Mouse (Mus musculus) cortical plate, adult 2 months (tissue): ENCODE data around the gene Emilin2. TPM values are rescaled to one million over a fixed set of nuclear protein-coding genes. Genes with fewer than 3 reads are reported as not detected.
A peak's percentile ranks its signal among the peaks of the same experiment; 100 is the strongest.
"Not testable (repeated sequence)": the region's sequence is repeated elsewhere in the genome, so short reads cannot be mapped to it uniquely, and the experiment has no call there.

ENCODE experiments used
- H3K27ac ChIP-seq: fragments of 200-500 bp; 2 replicates; pipeline ENCODE4 v1.5.1; 2012; ENCODE audit warnings: low read length, control low read depth, inconsistent platforms; ENCODE audit not compliant: insufficient read depth
- H3K4me1 ChIP-seq: fragments of 200-500 bp; 2 replicates; pipeline ENCODE4 v1.6.1; 2011; ENCODE audit warnings: low read length; ENCODE audit not compliant: control insufficient read depth, insufficient read depth
- H3K4me3 ChIP-seq: fragments of 200-500 bp; 2 replicates; pipeline ENCODE4 v1.5.1; 2011; ENCODE audit warnings: mild to moderate bottlenecking, low read length, control low read depth; ENCODE audit not compliant: insufficient read depth
- CTCF ChIP-seq: fragments of 200-500 bp; IDR thresholded peaks from 2 replicates; pipeline ENCODE4 v1.5.1; 2011; ENCODE audit warnings: mild to moderate bottlenecking, control low read depth, low read length; ENCODE audit not compliant: insufficient read depth; ENCODE audit errors: extremely low read depth
- POLR2A ChIP-seq: fragments of 200-500 bp; IDR thresholded peaks from 2 replicates; pipeline ENCODE4 v1.6.1; 2011; ENCODE audit warnings: mild to moderate bottlenecking, low read length, control low read depth; ENCODE audit not compliant: insufficient read depth; ENCODE audit errors: extremely low read depth
- polyA plus RNA-seq: library from polyadenylated mRNA; depleted of rRNA; stranded (reverse); fragments of >200 nt; gene quantifications from 2 replicates; pipeline ENCODE4 v1.2.3, GENCODE M21; 2012; rRNA removed

Gene Emilin2
- 1.7 and 2.5 TPM in 2 replicates for polyA plus RNA-seq

DNA sequence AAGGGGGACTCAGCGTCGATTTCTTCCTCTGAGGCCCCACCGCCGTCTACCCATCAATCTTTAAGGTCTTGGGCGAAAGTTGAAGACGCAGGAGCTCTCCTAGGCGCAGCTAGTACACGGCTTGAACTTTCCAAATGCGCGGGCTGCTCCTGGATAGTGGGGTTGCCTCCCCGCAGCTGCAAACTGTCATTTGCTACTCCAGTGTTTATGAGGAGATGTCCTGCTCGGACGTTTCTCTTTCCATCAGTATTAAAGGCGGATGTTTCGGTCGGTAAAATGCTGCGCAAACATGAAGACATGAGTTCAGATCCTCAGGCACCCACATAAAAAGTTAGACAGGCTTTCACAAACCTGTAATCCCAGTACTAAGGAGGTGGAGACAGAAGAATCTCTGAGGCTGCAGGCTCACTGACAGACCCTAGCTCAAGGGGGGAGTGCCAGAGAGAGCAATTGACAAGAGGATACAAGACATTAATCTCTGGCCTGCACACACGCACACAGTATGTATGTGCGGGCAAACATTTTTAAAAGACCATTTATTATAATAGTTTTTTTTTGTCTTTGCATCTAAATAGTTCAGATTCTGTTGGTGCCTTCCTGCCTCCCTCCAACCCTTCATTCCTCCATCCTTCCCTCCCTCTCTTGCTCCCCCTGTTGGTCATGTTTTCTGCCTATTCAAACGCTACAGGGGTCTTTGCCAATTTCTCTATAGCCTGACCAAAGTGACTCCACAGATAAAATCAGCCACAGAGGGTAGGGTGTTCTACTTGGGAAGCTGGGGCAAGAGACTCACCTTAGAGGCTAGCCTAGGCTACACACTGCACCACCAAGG lies at the start of gene Emilin2:
Gene Emilin2, minus strand, starts transcription at position 639 of the 832 bp plus-strand sequence.
- H3K4me1 ChIP-seq: no peaks in the 10 kb centered on the region
- H3K27ac ChIP-seq: no peak within 1 kb of the TSS
- H3K4me3 ChIP-seq: peak within 1 kb of the TSS; percentile 30; the same call in 1 of the 2 replicates
- no peak for TF ChIP-seq POLR2A
- peak; percentile 27; the same call in 1 of the 2 replicates for TF ChIP-seq CTCF

DNA sequence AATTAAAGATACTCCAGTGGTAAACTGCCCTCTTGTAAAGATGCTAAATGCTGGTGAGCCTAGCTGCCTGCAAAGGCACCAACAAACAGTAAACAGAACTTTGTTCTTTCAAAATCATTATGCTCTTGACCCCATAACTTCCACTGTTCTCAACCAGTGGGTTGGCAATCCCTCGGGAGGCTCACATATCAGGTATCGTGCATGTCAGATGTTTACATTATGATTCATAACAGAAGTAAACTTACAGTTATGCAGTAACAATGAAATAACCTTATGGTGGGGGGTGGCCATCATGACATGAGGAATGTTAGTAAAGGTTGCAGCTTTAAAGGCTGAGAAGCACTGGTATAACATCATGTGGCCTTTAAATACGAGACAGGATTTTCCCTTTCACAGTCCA lies 43.7 kb upstream of the Emilin2 start:
- Histone ChIP-seq H3K4me3 (no peak overlapping the region), H3K27ac (no peak overlapping the region), H3K4me1 (peaks cover 2% of the 10 kb centered on the region; the same call in 1 of the 2 replicates)
- TF ChIP-seq CTCF (no peak), POLR2A (no peak)

DNA sequence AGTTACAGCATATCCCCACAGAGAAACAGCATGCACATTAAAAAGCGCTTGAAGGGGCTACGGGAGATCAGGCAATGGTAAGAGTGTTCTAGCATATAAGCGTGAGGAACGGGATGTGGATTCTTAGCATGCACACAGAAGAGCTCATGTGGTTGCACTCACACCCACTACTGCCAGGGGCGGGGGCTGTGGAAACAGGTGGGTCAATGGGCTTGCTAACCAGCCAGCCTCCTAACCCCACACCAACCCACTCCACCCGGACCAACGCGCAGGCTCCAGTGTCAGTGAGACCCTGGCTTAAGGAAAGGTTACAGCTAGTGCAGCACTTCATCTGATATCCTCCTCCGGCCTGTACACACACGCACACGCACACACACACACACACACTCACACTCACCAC lies 42.4 kb upstream of the Emilin2 start:
- TF ChIP-seq CTCF (no peak), POLR2A (no peak)
- H3K27ac ChIP-seq: no peak overlapping the region

DNA sequence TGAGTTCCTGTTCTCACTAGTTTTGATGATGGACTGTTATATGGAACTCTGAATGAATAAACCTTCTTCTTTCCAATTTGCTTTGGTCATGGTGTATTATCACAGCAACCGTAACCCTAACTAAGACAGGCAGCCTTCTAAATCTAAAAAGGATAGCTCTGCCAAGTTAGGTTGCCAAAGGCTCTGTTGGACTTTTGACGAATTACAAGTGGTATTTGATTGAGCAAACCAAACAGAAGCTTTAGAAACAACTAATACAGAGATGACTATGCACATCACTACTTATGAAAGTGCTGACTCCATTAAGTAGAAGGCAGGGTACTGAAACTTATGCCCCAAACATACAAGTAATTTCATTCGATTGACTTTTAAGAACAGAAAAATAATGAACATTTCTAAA lies 36.4 kb upstream of the Emilin2 start:
- H3K4me1 ChIP-seq: peaks cover 2% of the 10 kb centered on the region; the same call in 1 of the 2 replicates
- no peak overlapping the region for H3K4me3 ChIP-seq
- no peak overlapping the region for H3K27ac ChIP-seq
- TF ChIP-seq CTCF: no peak
- no peak for TF ChIP-seq POLR2A

More for the DNA sequence above, 42.4 kb upstream of the Emilin2 start:
- no peak overlapping the region for H3K4me3 ChIP-seq
- H3K4me1 ChIP-seq: peaks cover 2% of the 10 kb centered on the region; the same call in 1 of the 2 replicates

DNA sequence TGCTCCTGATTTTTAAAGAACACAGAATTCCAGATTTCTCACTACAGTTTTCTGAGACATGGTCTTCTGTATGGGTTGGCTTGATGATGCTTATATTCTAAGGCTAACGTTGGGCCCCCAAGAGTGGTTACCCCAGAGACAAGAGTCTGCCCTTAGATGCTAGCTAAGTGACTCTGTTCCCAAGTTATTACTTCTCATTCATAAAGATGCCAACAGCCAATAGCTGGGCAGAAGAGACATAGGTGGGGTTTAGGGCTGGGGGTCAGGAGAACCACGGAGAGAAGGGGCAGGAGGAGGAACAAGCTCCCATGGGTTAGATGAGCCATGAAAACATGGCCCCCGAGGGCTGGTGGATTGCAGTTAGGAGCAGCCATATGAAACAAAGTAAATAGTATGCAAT lies 30.2 kb upstream of the Emilin2 start:
- no peak overlapping the region for H3K27ac ChIP-seq
- no peak overlapping the region for H3K4me3 ChIP-seq
- no peak for TF ChIP-seq POLR2A
- TF ChIP-seq CTCF: no peak
- no peaks in the 10 kb centered on the region for H3K4me1 ChIP-seq

- Histone ChIP-seq H3K27ac (no peak overlapping the region), H3K4me3 (no peak overlapping the region), H3K4me1 (no peaks in the 10 kb centered on the region)
- no peak for TF ChIP-seq CTCF
- TF ChIP-seq POLR2A: no peak
These were observed 26.8 kb upstream of the Emilin2 start for GRCm38 (mm10) chr17:71338627-71339026.

DNA sequence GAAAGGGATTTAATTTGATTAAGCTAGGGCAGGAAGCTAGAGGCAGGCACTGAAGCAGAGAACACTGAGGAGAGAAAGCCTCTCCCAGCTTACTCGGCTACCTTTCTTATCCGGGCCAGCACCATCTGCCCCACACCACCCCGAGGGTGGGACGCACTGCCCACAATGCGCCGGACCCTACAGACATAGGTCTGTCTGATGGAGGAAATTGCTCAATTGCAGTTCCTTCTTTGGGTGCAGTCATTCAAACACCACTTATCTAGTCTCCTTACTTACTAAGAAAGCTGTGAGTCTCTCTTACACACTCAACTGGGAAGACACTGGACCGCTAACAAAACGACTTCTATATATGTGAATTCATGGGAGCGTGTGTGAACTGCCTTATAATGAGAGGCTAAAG lies 25.8 kb upstream of the Emilin2 start:
- H3K4me1 ChIP-seq: no peaks in the 10 kb centered on the region
- H3K4me3 ChIP-seq: no peak overlapping the region
- TF ChIP-seq POLR2A (no peak), CTCF (no peak)
- no peak overlapping the region for H3K27ac ChIP-seq

DNA sequence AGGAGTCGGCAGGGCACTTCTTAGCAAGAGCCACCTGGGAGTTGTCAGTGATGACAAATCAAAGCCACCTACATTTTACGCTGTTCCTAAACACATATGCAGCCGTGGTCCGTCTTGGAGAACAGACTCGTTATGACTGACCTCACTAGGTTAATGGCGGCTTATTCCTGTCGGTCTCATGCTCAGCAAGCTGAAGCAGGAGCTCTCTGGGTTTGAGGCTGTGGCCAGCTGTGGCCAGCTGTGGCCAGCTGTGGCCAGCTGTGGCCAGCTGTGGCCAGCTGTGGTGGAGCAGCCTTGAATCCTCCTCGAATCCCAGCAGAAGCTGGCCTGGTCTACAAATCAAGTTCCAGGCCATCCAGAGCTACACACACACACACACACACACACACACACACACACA lies 24.6 kb upstream of the Emilin2 start:
- H3K4me1 ChIP-seq: no peaks in the 10 kb centered on the region
- no peak for TF ChIP-seq CTCF
- H3K4me3 ChIP-seq: no peak overlapping the region
- H3K27ac ChIP-seq: no peak overlapping the region

DNA sequence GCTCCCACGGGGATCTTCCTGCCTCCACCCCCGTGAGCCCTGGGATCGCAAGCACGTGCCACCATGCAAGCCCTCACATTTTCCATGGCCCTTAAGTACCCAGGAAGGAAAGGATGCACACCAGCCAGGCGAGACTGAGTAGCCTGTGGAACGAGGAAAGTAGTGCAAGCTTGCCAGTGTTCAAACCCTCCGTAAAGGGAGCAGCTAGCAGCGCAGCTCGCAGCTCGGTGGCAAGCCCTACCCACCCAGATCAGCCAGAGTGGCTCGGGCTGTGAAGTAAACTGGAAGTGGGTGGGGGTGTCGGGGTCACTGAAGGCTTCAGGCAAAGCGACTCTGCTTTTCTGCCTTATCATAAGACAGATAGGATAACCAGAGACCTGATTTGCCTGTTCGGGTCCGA lies 20.5 kb upstream of the Emilin2 start:
- Histone ChIP-seq H3K4me1 (no peaks in the 10 kb centered on the region), H3K27ac (no peak overlapping the region), H3K4me3 (no peak overlapping the region)
- TF ChIP-seq POLR2A (no peak), CTCF (no peak)

GRCm38 (mm10) chr17:71320731-71321130 lies 9.0 kb upstream of the Emilin2 start:
- H3K4me3 ChIP-seq, H3K4me1 ChIP-seq, H3K27ac ChIP-seq: not testable (repeated sequence)
